Mouse (Mus musculus): ENCODE results near the gene Ifih1. TPM values are rescaled to one million over a fixed set of nuclear protein-coding genes. Genes with fewer than 3 reads are reported as not detected.

Ifih1 gene
- total RNA-seq, 4 experiments from 2014 or later = 3.0 to 5.8 (median 4.6) TPM

- no peak for DNase-seq (ENCODE audit: low spot score in 2 of 2)
Measured at GRCm38 (mm10) chr2:62557417-62557816, 88.6 kb downstream of the Ifih1 start.

- DNase-seq (ENCODE audit: low spot score in 2 of 2) = no peak
Measured at GRCm38 (mm10) chr2:62556349-62556748, 89.7 kb downstream of the Ifih1 start.

- no peak for DNase-seq (ENCODE audit: low spot score in 2 of 2)
Measured at GRCm38 (mm10) chr2:62549659-62550058, 96.4 kb downstream of the Ifih1 start.

GRCm38 (mm10) chr2:62549131-62549530 is 96.9 kb downstream of the Ifih1 start:
- DNase-seq (ENCODE audit: low spot score in 2 of 2) = no peak

- no peak for DNase-seq (ENCODE audit: low spot score in 2 of 2)
Measured at GRCm38 (mm10) chr2:62548104-62548503, 98.0 kb downstream of the Ifih1 start.

Other genes starting within 250 kb of the Ifih1 start
- gene Dpp4, start 234.0 kb downstream of the Ifih1 start, total RNA-seq (2022) = 1 to 10 TPM; 1.9 to 3.3 (median 2.6) TPM
- gene Gcg, start 162.6 kb downstream of the Ifih1 start, total RNA-seq (2022) = not detected
- gene Fap, start 72.2 kb downstream of the Ifih1 start, total RNA-seq (2022) = 1 to 10 TPM; 3.6 to 5.1 (median 4.2) TPM
- 10 to 100 TPM; 14.1 to 17.3 (median 16.5) TPM for gene Gca, start 18.0 kb upstream of the Ifih1 start, total RNA-seq (2022)